Comparison of ENCODE assay signal across 10 mouse cellular contexts in genomic region chr4:134355841-134356452, GRCm38 (mm10). TPM values are rescaled to one million over a fixed set of nuclear protein-coding genes. Genes with fewer than 3 reads are reported as not detected.
DNase-seq lines count a peak whose midpoint lies in the region; ATAC-seq and TF ChIP-seq lines count a peak whose summit lies in the region.
"Had no signal": no experiment of that assay in that cellular context is flagged by ENCODE, and none has a peak within 500 bp of the region (broad histone marks: within the 10 kb centered on the region; RNA-seq: fewer than 3 reads in every experiment).

No protein-coding gene starts in this region.

- no peak overlapping the region for H3K4me2 ChIP-seq in liver, embryonic 11.5 days
- no peak overlapping the region for H3K4me2 ChIP-seq in kidney, embryonic 14.5 days (replicated peaks; ENCODE audit: low read depth, low read length)
- H3K4me2 ChIP-seq in stomach, embryonic 16.5 days (ENCODE audit: low read depth, low read length) = 0 out of 2 replicates have a peak overlapping the region, but pooled peaks have one; percentile 7
- H3K4me2 ChIP-seq in forebrain, embryonic 16.5 days (ENCODE audit: low read length) = no peak overlapping the region
- no peak overlapping the region for H3K4me2 ChIP-seq in forebrain, embryonic 14.5 days (ENCODE audit: low read length)

- no peak overlapping the region for H3K9ac ChIP-seq in liver, adult 2 months (ENCODE audit: low read depth, low read length)
- H3K9ac ChIP-seq in liver, embryonic 11.5 days (ENCODE audit: low read depth, low read length) = no peak overlapping the region
- H3K9ac ChIP-seq in kidney, embryonic 14.5 days (ENCODE audit: low read depth, low read length) = no peak overlapping the region
- H3K9ac ChIP-seq in stomach, embryonic 16.5 days (ENCODE audit: low read length) = peak overlapping the region; percentile 36; the same call in 1 of the 2 replicates
- no peak overlapping the region for H3K9ac ChIP-seq in forebrain, embryonic 16.5 days (replicated peaks; ENCODE audit: low read depth, low read length)
- no peak overlapping the region for H3K9ac ChIP-seq in forebrain, embryonic 14.5 days (ENCODE audit: low read length)

- no peak for TF ChIP-seq POLR2A in liver, adult 2 months (IDR thresholded peaks at IDR 0.05; ENCODE audit: extremely low read depth, insufficient read depth, low read length)
- no peak for TF ChIP-seq POLR2A in thymus, adult 2 months (IDR thresholded peaks at IDR 0.05; ENCODE audit: control insufficient read depth, extremely low read depth, insufficient read depth, low read length, poor library complexity)

- no peak for ATAC-seq in liver, embryonic 11.5 days (replicated peaks; ENCODE audit: low FRiP score)
- ATAC-seq in kidney, embryonic 14.5 days (ENCODE audit: low FRiP score, low TSS enrichment) = peak; percentile 41
- peak; percentile 52 for ATAC-seq in stomach, embryonic 16.5 days (ENCODE audit: insufficient read depth, low FRiP score)
- no peak for ATAC-seq in forebrain, embryonic 16.5 days
- ATAC-seq in forebrain, embryonic 14.5 days = no peak
- ATAC-seq: Patski had no signal

- no peaks in the 10 kb centered on the region for H3K27me3 ChIP-seq in liver, adult 2 months (ENCODE audit: control insufficient read depth, insufficient read depth, low read length)
- no peaks in the 10 kb centered on the region; the same call in 1 of the 2 replicates for H3K27me3 ChIP-seq in liver, embryonic 11.5 days (replicated peaks; ENCODE audit: control insufficient read depth, insufficient read depth, low read length)
- no peaks in the 10 kb centered on the region for H3K27me3 ChIP-seq in kidney, embryonic 14.5 days (ENCODE audit: control insufficient read depth, insufficient read depth, low read length)
- H3K27me3 ChIP-seq in stomach, embryonic 16.5 days (ENCODE audit: control insufficient read depth, insufficient read depth, low read length) = no peaks in the 10 kb centered on the region
- no peaks in the 10 kb centered on the region for H3K27me3 ChIP-seq in forebrain, embryonic 16.5 days (replicated peaks; ENCODE audit: control insufficient read depth, insufficient read depth, low read length)
- H3K27me3 ChIP-seq in forebrain, embryonic 14.5 days (replicated peaks; ENCODE audit: control insufficient read depth, insufficient read depth, low read length) = no peaks in the 10 kb centered on the region
- no peaks in the 10 kb centered on the region for H3K27me3 ChIP-seq in thymus, adult 2 months (ENCODE audit: control insufficient read depth, insufficient read depth, low read length)
- H3K27me3 ChIP-seq: Patski had no signal

- no peak for TF ChIP-seq CTCF in liver, adult 2 months (IDR thresholded peaks at IDR 0.05; ENCODE audit: low read depth, low read length)
- no peak for TF ChIP-seq CTCF in thymus, adult 2 months (IDR thresholded peaks at IDR 0.05; ENCODE audit: borderline replicate concordance, control insufficient read depth, extremely low read depth, insufficient read depth, low read length, poor library complexity)

- peaks cover 7% of the 10 kb centered on the region for H3K4me1 ChIP-seq in liver, adult 2 months (ENCODE audit: control insufficient read depth, insufficient read depth, low read length)
- peaks cover 24% of the 10 kb centered on the region for H3K4me1 ChIP-seq in liver, embryonic 11.5 days (replicated peaks; ENCODE audit: control insufficient read depth, insufficient read depth, low read length)
- H3K4me1 ChIP-seq in kidney, embryonic 14.5 days (ENCODE audit: control insufficient read depth, insufficient read depth, low read length) = peaks cover 26% of the 10 kb centered on the region
- H3K4me1 ChIP-seq in stomach, embryonic 16.5 days (ENCODE audit: control insufficient read depth, insufficient read depth, low read length) = peaks cover 11% of the 10 kb centered on the region
- peaks cover 5% of the 10 kb centered on the region; the same call in 1 of the 2 replicates for H3K4me1 ChIP-seq in forebrain, embryonic 16.5 days (replicated peaks; ENCODE audit: control insufficient read depth, insufficient read depth, low read length)
- 0 out of 2 replicates have a peak, but pooled peaks cover 3% of the 10 kb centered on the region for H3K4me1 ChIP-seq in forebrain, embryonic 14.5 days (ENCODE audit: control insufficient read depth, insufficient read depth, low read length)
- H3K4me1 ChIP-seq in thymus, adult 2 months (replicated peaks; ENCODE audit: control insufficient read depth, insufficient read depth, low read length) = peaks cover 17% of the 10 kb centered on the region

- WGBS in liver, adult 2 months = 55% methylated on average over 16 of the region's 16 CpGs
- 57% methylated on average over 16 of the region's 16 CpGs for WGBS in liver, embryonic 11.5 days
- WGBS in kidney, embryonic 14.5 days = 21% methylated on average over 16 of the region's 16 CpGs
- WGBS in stomach, embryonic 16.5 days = 39% methylated on average over 16 of the region's 16 CpGs
- WGBS in forebrain, embryonic 16.5 days = 54% methylated on average over 16 of the region's 16 CpGs
- WGBS in forebrain, embryonic 14.5 days = 58% methylated on average over 16 of the region's 16 CpGs
- 71% methylated on average over 16 of the region's 16 CpGs for WGBS in thymus, adult 2 months

- DNase-seq in liver, adult 2 months (ENCODE audit: extremely low read depth, low read depth, low spot score) = peak; percentile 64
- DNase-seq in liver, embryonic 11.5 days (ENCODE audit: low spot score) = no peak
- DNase-seq in heart, adult 18-20 months = peak; percentile 82 to 85
- DNase-seq in forebrain, embryonic 14.5 days (ENCODE audit: low spot score) = no peak
- no peak for DNase-seq in thymus, adult 2 months

- H3K9me3 ChIP-seq in liver, embryonic 11.5 days (ENCODE audit: control insufficient read depth, low read length) = no peaks in the 10 kb centered on the region
- H3K9me3 ChIP-seq in kidney, embryonic 14.5 days (ENCODE audit: control insufficient read depth, low read length) = no peaks in the 10 kb centered on the region
- H3K9me3 ChIP-seq in stomach, embryonic 16.5 days (replicated peaks; ENCODE audit: control insufficient read depth, low read length) = no peaks in the 10 kb centered on the region
- H3K9me3 ChIP-seq in forebrain, embryonic 16.5 days (ENCODE audit: control insufficient read depth, low read length) = no peaks in the 10 kb centered on the region
- H3K9me3 ChIP-seq in forebrain, embryonic 14.5 days (replicated peaks; ENCODE audit: control insufficient read depth, low read length) = no peaks in the 10 kb centered on the region

- H3K36me3 ChIP-seq in liver, adult 2 months (ENCODE audit: control insufficient read depth, insufficient read depth, low read length) = no peaks in the 10 kb centered on the region
- H3K36me3 ChIP-seq in liver, embryonic 11.5 days (ENCODE audit: control insufficient read depth, insufficient read depth, low read length) = no peaks in the 10 kb centered on the region
- no peaks in the 10 kb centered on the region for H3K36me3 ChIP-seq in kidney, embryonic 14.5 days (ENCODE audit: control insufficient read depth, insufficient read depth, low read length)
- no peaks in the 10 kb centered on the region for H3K36me3 ChIP-seq in stomach, embryonic 16.5 days (ENCODE audit: control insufficient read depth, insufficient read depth, low read length)
- H3K36me3 ChIP-seq in forebrain, embryonic 16.5 days (ENCODE audit: control insufficient read depth, insufficient read depth) = no peaks in the 10 kb centered on the region
- no peaks in the 10 kb centered on the region for H3K36me3 ChIP-seq in forebrain, embryonic 14.5 days (ENCODE audit: control insufficient read depth, insufficient read depth, low read length)
- H3K36me3 ChIP-seq in thymus, adult 2 months (ENCODE audit: control insufficient read depth, insufficient read depth, low read length) = no peaks in the 10 kb centered on the region

- H3K79me2 ChIP-seq in liver, adult 2 months (ENCODE audit: control insufficient read depth, insufficient read depth, low read length) = no peaks in the 10 kb centered on the region

- H3K4me3 ChIP-seq in liver, adult 2 months (ENCODE audit: insufficient read depth, low read depth, low read length) = no peak overlapping the region
- H3K4me3 ChIP-seq in liver, embryonic 11.5 days (ENCODE audit: low read depth, low read length) = no peak overlapping the region
- no peak overlapping the region for H3K4me3 ChIP-seq in kidney, embryonic 14.5 days (ENCODE audit: low read length)
- no peak overlapping the region for H3K4me3 ChIP-seq in stomach, embryonic 16.5 days (replicated peaks; ENCODE audit: low read length)
- H3K4me3 ChIP-seq in forebrain, embryonic 16.5 days (replicated peaks; ENCODE audit: low read length) = no peak overlapping the region
- H3K4me3 ChIP-seq in forebrain, embryonic 14.5 days (ENCODE audit: low read depth, low read length) = no peak overlapping the region
- H3K4me3 ChIP-seq in thymus, adult 2 months (ENCODE audit: control insufficient read depth, insufficient read depth, low read length) = no peak overlapping the region
- H3K4me3 ChIP-seq: erythroblast, embryonic 14.5 days had no signal

- H3K27ac ChIP-seq in liver, adult 2 months (replicated peaks; ENCODE audit: insufficient read depth, low read depth, low read length) = no peak overlapping the region
- no peak overlapping the region for H3K27ac ChIP-seq in liver, embryonic 11.5 days (ENCODE audit: low read depth, low read length)
- H3K27ac ChIP-seq in kidney, embryonic 14.5 days (ENCODE audit: low read depth, low read length) = no peak overlapping the region; the same call in 1 of the 2 replicates
- peak overlapping the region; percentile 73 for H3K27ac ChIP-seq in stomach, embryonic 16.5 days (ENCODE audit: low read length)
- no peak overlapping the region for H3K27ac ChIP-seq in forebrain, embryonic 16.5 days (ENCODE audit: low read length)
- H3K27ac ChIP-seq in forebrain, embryonic 14.5 days (ENCODE audit: low read depth, low read length) = no peak overlapping the region
- H3K27ac ChIP-seq in thymus, adult 2 months (ENCODE audit: control insufficient read depth, insufficient read depth, low read length) = no peak overlapping the region

RNA-seq across cellular contexts. Expression of gene Slc30a2, which starts 13.0 kb away (rescaled TPM):
- total RNA-seq in liver, adult 2 months (2014; rRNA removed) = under 0.01 and 0.07 TPM in 2 replicates
- polyA plus RNA-seq in liver, adult 2 months (2012; rRNA removed) = not detected in 2 replicates
- not detected in 2 replicates for polyA plus RNA-seq in liver, embryonic 11.5 days (2014; fragmentation: Nextera tagmentation; extraction: Ambion mirVana)
- total RNA-seq in heart, adult 18-20 months (2021) = under 1 TPM; 0.30 to 0.72 TPM
- 0.09 and 0.11 TPM in 2 replicates for polyA plus RNA-seq in kidney, embryonic 14.5 days (2014; fragmentation: Nextera tagmentation; extraction: Ambion mirVana)
- 0.91 and 1.1 TPM in 2 replicates for polyA plus RNA-seq in stomach, embryonic 16.5 days (2015; fragmentation: Nextera tagmentation; extraction: Ambion mirVana)
- polyA plus RNA-seq in forebrain, embryonic 16.5 days (2015; fragmentation: Nextera tagmentation; extraction: Ambion mirVana) = 0.15 and 0.17 TPM in 2 replicates
- polyA plus RNA-seq in forebrain, embryonic 14.5 days (2014; fragmentation: Nextera tagmentation; extraction: Ambion mirVana) = 0.05 and 0.06 TPM in 2 replicates
- polyA plus RNA-seq in thymus, adult 2 months (2012; rRNA removed) = 1.1 and 2.0 TPM in 2 replicates
- polyA plus RNA-seq: erythroblast, embryonic 14.5 days; Patski had no signal

RNA-seq across cellular contexts. Expression of gene Extl1, which starts 27.7 kb away (rescaled TPM):
- 0.47 and 1.6 TPM in 2 replicates for total RNA-seq in liver, adult 2 months (2014; rRNA removed)
- polyA plus RNA-seq in liver, adult 2 months (2012; rRNA removed) = 5.6 and 6.6 TPM in 2 replicates
- 0.42 and 0.67 TPM in 2 replicates for polyA plus RNA-seq in liver, embryonic 11.5 days (2014; fragmentation: Nextera tagmentation; extraction: Ambion mirVana)
- total RNA-seq in heart, adult 18-20 months (2021) = 10 to 100 TPM; 19.7 to 19.8 TPM
- 0.20 and 0.23 TPM in 2 replicates for polyA plus RNA-seq in kidney, embryonic 14.5 days (2014; fragmentation: Nextera tagmentation; extraction: Ambion mirVana)
- polyA plus RNA-seq in stomach, embryonic 16.5 days (2015; fragmentation: Nextera tagmentation; extraction: Ambion mirVana) = 1.7 and 2.1 TPM in 2 replicates
- polyA plus RNA-seq in forebrain, embryonic 16.5 days (2015; fragmentation: Nextera tagmentation; extraction: Ambion mirVana) = 0.45 and 0.56 TPM in 2 replicates
- 0.14 and 0.25 TPM in 2 replicates for polyA plus RNA-seq in forebrain, embryonic 14.5 days (2014; fragmentation: Nextera tagmentation; extraction: Ambion mirVana)
- polyA plus RNA-seq in thymus, adult 2 months (2012; rRNA removed) = 8.9 and 10.3 TPM in 2 replicates
- polyA plus RNA-seq: erythroblast, embryonic 14.5 days had no signal

RNA-seq across cellular contexts. Expression of gene Pafah2, which starts 40.2 kb away (rescaled TPM):
- 74.7 and 78.2 TPM in 2 replicates for total RNA-seq in liver, adult 2 months (2014; rRNA removed)
- polyA plus RNA-seq in liver, adult 2 months (2012; rRNA removed) = 79.3 and 116 TPM in 2 replicates
- polyA plus RNA-seq in liver, embryonic 11.5 days (2014; fragmentation: Nextera tagmentation; extraction: Ambion mirVana) = 7.9 and 8.5 TPM in 2 replicates
- total RNA-seq in heart, adult 18-20 months (2021) = 1 to 10 TPM; 6.1 to 7.9 TPM
- 8.4 and 12.3 TPM in 2 replicates for polyA plus RNA-seq in kidney, embryonic 14.5 days (2014; fragmentation: Nextera tagmentation; extraction: Ambion mirVana)
- polyA plus RNA-seq in stomach, embryonic 16.5 days (2015; fragmentation: Nextera tagmentation; extraction: Ambion mirVana) = 24.7 and 24.8 TPM in 2 replicates
- 8.1 and 9.3 TPM in 2 replicates for polyA plus RNA-seq in forebrain, embryonic 16.5 days (2015; fragmentation: Nextera tagmentation; extraction: Ambion mirVana)
- polyA plus RNA-seq in forebrain, embryonic 14.5 days (2014; fragmentation: Nextera tagmentation; extraction: Ambion mirVana) = 7.6 and 9.8 TPM in 2 replicates
- polyA plus RNA-seq in thymus, adult 2 months (2012; rRNA removed) = 12.2 and 12.3 TPM in 2 replicates
- polyA plus RNA-seq: erythroblast, embryonic 14.5 days had no signal

RNA-seq across cellular contexts. Expression of gene Trim63, which starts 41.0 kb away (rescaled TPM):
- total RNA-seq in liver, adult 2 months (2014; rRNA removed) = 0.09 TPM in 1 of 2 replicates, not detected in the other
- polyA plus RNA-seq in liver, adult 2 months (2012; rRNA removed) = not detected in 2 replicates
- 0.19 and 0.33 TPM in 2 replicates for polyA plus RNA-seq in liver, embryonic 11.5 days (2014; fragmentation: Nextera tagmentation; extraction: Ambion mirVana)
- 100 to 1,000 TPM; 195 to 199 TPM for total RNA-seq in heart, adult 18-20 months (2021)
- polyA plus RNA-seq in kidney, embryonic 14.5 days (2014; fragmentation: Nextera tagmentation; extraction: Ambion mirVana) = 0.88 and 1.4 TPM in 2 replicates
- polyA plus RNA-seq in stomach, embryonic 16.5 days (2015; fragmentation: Nextera tagmentation; extraction: Ambion mirVana) = 0.37 and 1.4 TPM in 2 replicates
- polyA plus RNA-seq in forebrain, embryonic 16.5 days (2015; fragmentation: Nextera tagmentation; extraction: Ambion mirVana) = 0.15 and 0.26 TPM in 2 replicates
- polyA plus RNA-seq in forebrain, embryonic 14.5 days (2014; fragmentation: Nextera tagmentation; extraction: Ambion mirVana) = not detected in 2 replicates
- polyA plus RNA-seq in thymus, adult 2 months (2012; rRNA removed) = 0.43 and 5.9 TPM in 2 replicates
- polyA plus RNA-seq: erythroblast, embryonic 14.5 days had no signal

Comparison
In these comparisons a context has a peak if more than half of its experiments do, and no peak if none do; other contexts are left out.
1. DNase-seq: peak in liver, adult 2 months (single experiment) and heart, adult 18-20 months (2 of 2); none in liver, embryonic 11.5 days (single experiment), forebrain, embryonic 14.5 days (single experiment) and thymus, adult 2 months (single experiment).
2. ATAC-seq: peak in kidney, embryonic 14.5 days (single experiment) and stomach, embryonic 16.5 days (single experiment); none in liver, embryonic 11.5 days (single experiment), forebrain, embryonic 16.5 days (single experiment) and forebrain, embryonic 14.5 days (single experiment).